Mouse (Mus musculus) G1E-ER4 (cell line): ENCODE results near the gene 2010111I01Rik. TPM values are rescaled to one million over a fixed set of nuclear protein-coding genes. Genes with fewer than 3 reads are reported as not detected.

Source experiments
- GATA1 ChIP-seq: IDR thresholded peaks from one replicate; pipeline ENCODE4 v1.8.0; 2012; ENCODE audit warnings: low read length, inconsistent platforms
- polyA plus RNA-seq: library from polyadenylated mRNA; stranded (reverse); fragments of >175 nt; gene quantifications from 2 replicates; pipeline ENCODE4 v1.2.3, GENCODE M21; 2012

Gene 2010111I01Rik
- polyA plus RNA-seq, 1 experiment: 47.5 TPM

DNA sequence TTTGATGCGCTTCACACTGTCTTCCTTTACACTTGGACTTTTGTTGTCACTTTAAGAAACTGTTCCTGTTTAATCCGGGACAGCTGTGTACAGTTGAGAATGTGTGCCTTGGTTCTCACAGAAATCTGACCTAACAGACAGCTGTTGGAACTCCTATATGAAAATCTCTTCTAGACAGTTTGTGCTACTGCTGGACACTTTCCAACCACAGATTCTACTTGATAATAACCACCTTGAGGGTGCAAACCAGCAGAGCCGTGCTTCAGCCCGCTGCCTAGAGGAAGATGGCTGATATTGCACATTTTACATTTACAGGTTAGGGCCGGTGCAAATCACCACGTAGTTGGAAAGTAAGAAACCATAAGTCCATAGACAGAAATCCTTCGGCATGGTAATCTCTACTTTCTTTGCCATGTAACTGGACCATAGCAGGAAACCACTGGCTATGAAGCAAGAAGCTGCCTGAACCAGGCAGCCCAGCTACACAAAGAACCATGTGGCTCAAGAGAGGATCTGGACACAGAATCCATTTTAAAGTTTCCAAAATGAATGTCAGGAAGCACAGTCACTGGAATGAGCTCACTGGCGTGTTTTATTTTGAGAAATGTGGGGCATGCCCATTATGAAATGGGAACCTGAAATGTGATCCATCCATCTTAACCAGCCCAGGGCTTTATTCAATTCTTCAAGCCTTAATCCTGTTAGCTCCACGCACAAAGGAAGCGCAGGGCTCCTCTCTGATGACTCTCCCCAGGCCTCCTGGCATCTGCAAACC is 148.1 kb downstream of the 2010111I01Rik start:
- TF ChIP-seq GATA1: no peak

DNA sequence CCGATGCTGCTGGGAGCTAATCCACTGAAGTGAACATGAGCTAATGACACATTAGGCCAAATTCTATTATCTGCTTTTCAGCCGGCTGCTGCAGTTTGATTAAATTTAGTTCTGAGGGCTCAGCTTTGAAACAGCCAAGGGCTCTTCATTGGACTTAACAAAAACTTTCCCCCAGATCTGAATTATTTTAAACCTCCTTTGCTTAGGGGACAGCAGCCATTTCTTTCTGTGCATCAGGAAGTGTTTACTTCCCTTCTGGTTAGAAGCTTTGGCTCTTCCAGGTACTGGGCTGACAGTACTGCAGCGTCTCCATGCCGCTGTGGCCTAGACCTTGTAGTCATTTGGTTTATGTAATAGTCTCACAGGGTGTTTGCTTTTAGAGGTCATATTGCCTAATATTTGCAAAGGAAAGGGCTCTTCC is 149.2 kb downstream of the 2010111I01Rik start:
- no peak for TF ChIP-seq GATA1

DNA sequence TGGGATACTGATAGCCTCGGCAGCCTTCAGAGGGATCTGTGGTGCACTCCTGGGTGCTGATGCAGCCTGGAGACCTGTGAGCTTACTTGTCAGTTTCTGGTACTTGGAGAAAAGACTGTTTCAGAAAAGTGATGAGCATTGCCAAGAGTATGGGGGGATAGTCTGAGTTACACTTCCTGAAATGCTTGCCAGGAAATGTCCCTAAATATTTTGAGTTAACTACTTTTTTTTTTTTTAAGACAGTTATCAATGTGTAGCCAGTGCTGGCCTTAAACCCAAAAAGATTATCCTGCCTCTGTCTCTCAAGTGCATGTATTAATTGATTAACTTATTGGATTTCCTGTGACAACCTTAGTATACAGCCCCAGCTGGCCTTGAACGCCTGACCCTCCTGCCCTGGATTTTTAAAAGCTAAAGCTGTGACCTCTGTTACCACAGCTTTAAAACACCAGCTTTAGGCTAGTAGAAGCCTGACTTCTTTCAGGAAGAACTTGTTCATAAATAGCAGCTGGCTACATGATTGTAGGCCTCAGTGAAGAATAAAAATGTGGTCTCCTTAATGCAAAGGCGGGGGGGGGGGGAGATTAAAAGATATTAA is 150.6 kb downstream of the 2010111I01Rik start:
- no peak for TF ChIP-seq GATA1

DNA sequence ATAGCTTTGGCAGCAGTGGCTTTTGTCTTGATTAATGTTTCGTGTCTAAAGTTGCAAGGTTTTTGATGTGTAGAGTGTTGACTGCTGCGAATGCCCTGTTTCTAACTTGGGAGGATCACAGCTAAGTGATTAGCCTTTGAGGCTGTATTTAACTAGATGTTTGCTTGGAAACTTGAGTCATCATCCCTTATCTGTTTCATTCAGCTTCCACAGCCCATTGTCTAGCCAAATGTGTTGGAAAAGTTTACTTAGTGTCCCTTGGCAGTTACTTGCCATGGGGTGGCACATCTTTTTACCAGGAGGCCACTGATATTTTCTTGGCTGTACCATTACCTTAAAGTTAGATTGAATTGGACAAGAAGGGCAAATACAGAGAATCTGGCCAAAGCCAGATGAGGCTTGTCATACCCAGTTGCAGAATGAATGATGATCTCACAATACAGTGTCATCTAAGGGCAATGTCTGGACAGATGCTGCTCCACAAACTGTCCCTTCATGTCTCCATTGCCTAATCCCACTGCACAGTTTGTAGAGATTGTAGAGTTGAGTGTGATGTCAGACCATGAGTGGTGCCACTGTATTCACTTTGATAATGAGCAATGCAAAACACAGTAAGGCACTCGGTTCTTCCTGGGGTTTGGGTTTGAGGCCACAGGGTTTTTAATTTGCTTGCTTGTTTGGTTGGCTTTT is 152.9 kb downstream of the 2010111I01Rik start:
- no peak for TF ChIP-seq GATA1

DNA sequence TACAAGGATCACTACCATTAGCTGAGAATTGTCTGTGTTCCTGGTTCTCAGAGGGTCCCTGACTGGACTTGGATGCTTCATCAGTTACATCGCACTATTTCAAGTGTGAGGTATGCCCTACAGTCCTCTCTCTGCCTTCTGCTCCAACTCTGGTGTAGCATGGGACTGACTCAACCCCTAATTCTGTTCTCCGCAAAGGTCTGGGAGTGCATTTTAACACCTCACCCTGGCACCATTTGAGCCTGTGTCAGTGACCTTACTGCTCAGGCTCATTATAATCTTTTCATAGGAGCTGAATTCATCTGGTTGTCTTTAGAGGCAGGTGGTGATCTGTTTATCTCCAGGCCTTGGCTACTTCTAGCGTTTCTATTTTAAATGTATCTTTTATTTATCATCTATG is 154.0 kb downstream of the 2010111I01Rik start:
- no peak for TF ChIP-seq GATA1

DNA sequence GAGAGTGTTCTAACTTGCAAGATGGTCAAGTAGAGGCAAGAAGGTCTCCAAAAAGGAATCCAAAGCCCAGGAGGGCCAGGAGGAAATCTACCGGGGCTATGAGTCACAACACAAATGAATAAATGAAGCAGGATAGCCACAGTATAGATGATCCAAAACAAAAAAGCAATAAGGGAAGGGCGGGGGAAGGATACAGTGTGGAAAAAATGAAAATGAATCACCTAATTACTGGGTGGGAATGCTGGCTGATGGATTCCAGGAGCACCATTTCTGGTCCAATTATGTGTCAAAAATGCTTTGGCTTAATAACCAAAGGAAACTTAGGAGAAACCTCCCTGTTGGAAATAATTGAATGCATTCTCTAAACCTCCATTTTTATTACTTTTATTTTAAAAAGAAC is 155.6 kb downstream of the 2010111I01Rik start:
- no peak for TF ChIP-seq GATA1

DNA sequence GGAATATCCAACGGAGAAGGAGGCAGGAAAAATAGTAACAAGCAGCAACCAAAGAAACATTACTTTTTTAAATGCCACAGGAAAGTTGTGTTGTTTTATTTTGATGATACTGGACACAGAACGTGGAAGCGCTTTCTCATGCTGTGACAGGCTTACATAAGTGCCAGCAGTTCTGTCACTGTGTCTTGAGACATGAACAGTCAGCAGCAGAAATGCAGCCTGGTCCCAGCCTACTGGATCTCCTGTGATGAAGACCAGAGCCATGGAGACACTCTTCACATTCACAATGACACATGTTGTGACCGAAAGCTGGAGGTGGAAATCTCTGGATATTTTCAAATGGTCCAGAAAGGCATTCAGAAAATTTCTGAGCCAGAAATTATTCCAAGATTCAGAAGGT is 157.1 kb downstream of the 2010111I01Rik start:
- TF ChIP-seq GATA1: no peak

DNA sequence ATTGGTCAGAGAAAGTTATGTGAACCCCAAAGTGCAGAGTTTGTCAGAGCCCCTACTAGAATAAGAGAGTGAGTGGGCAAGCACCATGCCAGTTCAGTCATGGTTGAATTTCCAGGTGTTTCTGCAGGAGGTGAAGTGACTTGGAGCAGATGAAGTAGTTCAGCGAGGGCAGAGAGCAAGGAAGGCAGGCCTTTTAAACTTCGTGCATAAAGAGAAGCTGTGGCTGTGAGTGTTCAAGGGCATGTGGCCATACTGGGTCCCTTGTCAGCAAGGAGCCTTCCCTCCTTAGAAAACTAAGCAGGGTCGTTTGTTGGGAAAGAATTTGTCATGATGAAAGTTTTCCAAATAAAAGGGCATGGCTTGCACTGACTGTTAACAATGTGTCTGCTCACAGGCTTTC is 161.5 kb downstream of the 2010111I01Rik start:
- no peak for TF ChIP-seq GATA1

DNA sequence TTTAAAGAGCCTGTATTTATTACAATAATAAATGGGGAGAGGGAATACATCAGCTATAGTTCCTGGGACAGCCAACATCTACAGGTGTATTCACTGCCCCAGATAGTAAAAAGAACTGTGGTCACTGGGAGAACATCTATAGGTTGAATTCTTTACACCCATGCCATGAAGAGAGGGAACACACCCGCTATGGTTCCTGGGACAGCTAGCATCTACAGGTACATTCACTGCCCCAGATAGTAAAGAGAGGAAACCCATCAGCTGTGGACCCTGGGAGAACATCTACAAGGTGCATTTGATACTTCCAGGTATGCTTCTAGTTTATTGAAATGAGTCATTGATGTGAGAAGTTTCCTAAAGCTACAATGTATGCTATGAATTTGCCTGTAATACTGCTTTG is 162.8 kb downstream of the 2010111I01Rik start:
- TF ChIP-seq GATA1: no peak

DNA sequence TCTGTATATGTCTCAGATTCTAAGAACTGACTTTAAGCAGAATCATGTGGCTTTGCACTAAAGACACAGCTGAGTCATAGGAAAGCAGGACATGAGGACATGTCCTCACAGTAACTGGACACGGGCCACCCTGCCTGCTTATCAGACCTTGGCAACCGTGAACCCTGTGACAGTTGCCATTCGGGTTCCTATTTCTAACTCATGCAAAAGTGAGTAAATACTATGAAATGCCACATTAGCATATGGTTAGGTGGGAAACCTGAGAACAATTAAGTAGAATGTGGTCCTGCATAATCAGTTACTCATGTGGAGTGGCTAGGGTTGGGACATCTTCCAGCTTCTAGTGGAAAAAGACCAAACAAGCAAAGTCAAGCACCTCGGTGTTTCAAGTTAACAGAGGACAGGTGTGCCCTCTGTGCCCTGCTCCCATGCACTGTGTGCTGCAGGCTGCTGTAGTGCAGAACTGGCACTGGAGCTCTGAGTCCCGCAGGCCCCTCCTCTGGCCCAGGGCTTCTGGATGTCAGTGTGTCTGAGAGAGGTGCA is 170.3 kb downstream of the 2010111I01Rik start:
- no peak for TF ChIP-seq GATA1

DNA sequence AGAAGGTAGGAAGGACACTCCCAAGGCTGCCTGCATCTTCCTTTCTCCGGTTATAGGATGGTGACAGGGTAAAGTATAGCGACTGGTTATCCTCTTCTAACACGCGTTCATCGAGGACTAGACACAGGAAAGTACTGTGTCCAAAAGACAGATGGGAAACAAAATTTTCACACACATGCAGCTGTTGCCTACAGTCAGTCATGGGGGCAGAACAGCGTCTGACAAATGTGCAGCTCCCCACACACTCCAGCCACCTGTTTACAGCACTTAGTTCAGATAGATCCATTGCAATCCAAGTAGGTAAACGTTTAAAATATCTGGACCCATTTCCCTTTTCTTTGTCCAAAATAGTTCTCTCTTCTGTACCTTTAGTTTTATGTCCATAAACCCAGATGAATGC is 171.3 kb downstream of the 2010111I01Rik start:
- no peak for TF ChIP-seq GATA1

DNA sequence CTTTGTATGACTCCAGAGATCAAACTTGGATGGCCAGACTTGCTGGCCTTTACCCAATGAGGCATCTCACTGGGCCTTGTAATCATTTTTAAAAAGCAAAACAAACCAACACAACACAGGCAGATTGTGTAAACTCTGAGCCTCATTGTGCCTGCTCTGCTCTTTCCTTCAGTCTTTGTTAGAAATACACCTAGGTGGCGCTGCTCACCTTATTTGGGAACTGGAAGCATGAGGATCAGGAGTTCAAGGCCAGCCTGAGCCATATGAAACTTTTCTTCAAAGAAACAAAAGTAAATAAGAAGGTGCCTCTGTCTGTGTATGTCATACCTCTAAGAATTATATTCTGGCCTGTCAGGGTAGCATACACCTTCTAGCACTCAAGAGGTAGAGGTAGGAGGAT is 172.1 kb downstream of the 2010111I01Rik start:
- no peak for TF ChIP-seq GATA1

DNA sequence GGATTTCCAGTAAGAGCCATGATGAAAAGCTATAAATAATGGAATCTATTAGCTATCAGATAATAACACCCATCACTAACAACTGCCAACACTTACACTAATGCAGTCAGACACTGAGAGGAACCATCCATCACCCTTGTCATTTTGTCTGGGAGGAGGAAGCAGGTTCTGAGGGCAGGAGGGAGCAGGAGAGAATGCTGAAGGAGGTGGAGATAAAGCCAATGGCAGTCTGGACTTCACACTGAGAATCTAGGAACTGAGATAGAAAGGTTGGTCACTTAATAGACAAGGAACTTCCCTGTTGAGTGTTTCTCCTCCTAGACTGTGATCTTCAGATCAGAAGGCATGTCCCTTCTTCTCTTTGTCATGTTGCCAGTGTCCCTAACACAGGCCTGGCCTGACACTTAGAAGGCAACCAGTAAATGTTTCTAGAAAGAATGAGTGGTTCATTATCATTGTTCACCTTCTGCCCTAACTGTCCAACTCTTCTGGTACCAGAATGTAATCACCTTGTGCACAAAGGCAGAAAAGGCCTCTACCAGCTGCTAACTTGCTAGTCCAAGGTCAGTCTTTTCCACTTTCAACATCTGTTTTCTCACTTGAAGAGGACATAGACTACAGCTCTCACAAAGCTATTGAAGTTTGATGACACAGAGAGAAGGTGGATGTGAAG is 173.8 kb downstream of the 2010111I01Rik start:
- no peak for TF ChIP-seq GATA1

DNA sequence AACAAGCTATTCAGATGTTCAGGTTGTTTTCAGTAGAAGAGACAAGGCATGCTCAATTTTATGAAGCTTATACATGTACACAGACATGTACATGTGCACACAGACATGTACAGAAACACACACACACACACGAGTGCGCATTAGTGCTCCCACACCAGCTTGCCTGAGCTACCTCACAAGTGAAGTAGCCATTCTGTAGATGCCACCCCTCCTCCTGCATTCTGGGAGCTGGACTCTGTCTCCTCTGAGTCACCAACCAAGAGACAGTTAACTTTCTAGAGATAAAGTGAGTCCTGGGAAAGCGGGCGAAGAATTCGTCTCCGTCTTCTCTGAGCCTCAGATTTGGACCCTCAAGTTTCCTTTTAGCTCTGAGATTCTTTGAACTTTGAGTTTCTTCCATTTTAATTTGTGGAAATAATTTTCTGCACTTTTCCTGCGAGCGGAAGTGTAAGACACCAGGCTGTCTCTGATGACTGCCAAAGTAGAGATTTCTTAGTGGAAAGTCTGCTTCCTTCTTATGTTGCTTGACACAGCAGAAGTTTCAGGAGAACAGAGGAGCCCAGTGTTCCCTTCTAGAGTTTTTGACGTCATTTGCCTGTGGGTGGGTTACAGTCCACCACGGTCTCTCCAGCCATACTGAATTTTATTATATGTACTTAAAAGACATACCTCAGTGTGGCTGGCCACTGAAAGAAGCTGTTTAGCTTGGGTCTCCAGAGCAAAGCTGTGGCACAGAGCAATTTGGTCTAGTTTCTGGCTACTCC is 175.0 kb downstream of the 2010111I01Rik start:
- no peak for TF ChIP-seq GATA1

DNA sequence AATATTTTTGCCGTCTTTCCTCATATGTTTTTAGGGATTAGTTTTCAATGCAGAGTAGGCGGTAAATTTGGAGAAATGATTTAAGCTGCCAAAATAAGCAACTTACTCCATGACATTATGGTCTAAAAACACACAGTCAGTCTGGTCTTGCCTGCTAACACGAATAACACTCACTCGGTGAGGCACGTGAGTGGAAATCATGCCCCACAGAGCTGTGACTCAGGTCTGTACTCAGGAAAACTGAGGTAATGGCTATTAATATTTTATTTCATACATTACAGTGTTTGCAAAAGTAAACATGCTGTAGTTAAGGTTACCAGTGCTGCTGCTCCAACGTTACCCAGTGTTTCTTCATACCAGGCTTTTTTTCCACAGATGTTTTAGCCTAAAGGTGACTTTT is 176.1 kb downstream of the 2010111I01Rik start:
- no peak for TF ChIP-seq GATA1
